Mouse (Mus musculus) kidney, postnatal 0 days (tissue): Measurements from ENCODE around the gene Syt12. TPM values are rescaled to one million over a fixed set of nuclear protein-coding genes. Genes with fewer than 3 reads are reported as not detected.

ENCODE experiments used
- ATAC-seq: fragments of 200-750 bp; cut with Nextera tagmentation; replicated peaks from 2 replicates; pipeline ENCODE4 v1.8.0; 2017; ENCODE audit warnings: low read depth, moderate number of reproducible peaks, moderate TSS enrichment, moderate library complexity; ENCODE audit not compliant: low FRiP score
- DNase-seq: peaks from one replicate; pipeline ENCODE4 v3.0.0-alpha.2; 2016; ENCODE audit warnings: low spot score
- H3K27ac ChIP-seq: fragments of 300-500 bp; sonication (generic); 2 replicates; pipeline ENCODE4 v1.5.1; 2014; ENCODE audit warnings: mild to moderate bottlenecking
- H3K27me3 ChIP-seq: fragments of 300-500 bp; sonication (generic); 2 replicates; pipeline ENCODE4 v1.6.1; 2014; ENCODE audit warnings: low read length, mixed read lengths; ENCODE audit not compliant: insufficient read depth
- H3K36me3 ChIP-seq: fragments of 300-500 bp; sonication (generic); 2 replicates; pipeline ENCODE4 v1.6.1; 2014; ENCODE audit warnings: low read length, mixed read lengths; ENCODE audit not compliant: insufficient read depth
- H3K4me1 ChIP-seq: fragments of 300-500 bp; sonication (generic); replicated peaks from 2 replicates; pipeline ENCODE4 v1.6.1; 2014; ENCODE audit warnings: antibody characterized with exemption, low read length, mixed read lengths; ENCODE audit not compliant: insufficient read depth
- H3K4me2 ChIP-seq: fragments of 300-500 bp; sonication (generic); 2 replicates; pipeline ENCODE4 v1.6.1; 2014; ENCODE audit warnings: mild to moderate bottlenecking, low read length, moderate library complexity, mixed read lengths
- H3K4me3 ChIP-seq: fragments of 300-500 bp; sonication (generic); replicated peaks from 2 replicates; pipeline ENCODE4 v1.5.1; 2014; ENCODE audit warnings: low read depth, low read length
- H3K9ac ChIP-seq: fragments of 300-500 bp; sonication (generic); 2 replicates; pipeline ENCODE4 v1.6.1; 2014; ENCODE audit warnings: low read depth, low read length
- H3K9me3 ChIP-seq: fragments of 300-500 bp; sonication (generic); replicated peaks from 2 replicates; pipeline ENCODE4 v1.6.1; 2016; ENCODE audit warnings: low read length, inconsistent platforms, mixed read lengths
- CTCF ChIP-seq: IDR thresholded peaks from 2 replicates; pipeline ENCODE4 v1.5.1; 2016; ENCODE audit warnings: antibody characterized with exemption, low read depth, mild to moderate bottlenecking, moderate library complexity
- WGBS: fragments of 180-500 bp; shearing (Covaris S2); extraction: QIAGEN DNeasy Blood & Tissue Kit; methylation state at CpG from one replicate; pipeline ENCODE4 v1.1.7; 2014; 5-methylcytosine and 5-hydroxymethylcytosine counted together
- polyA plus RNA-seq: library from polyadenylated mRNA; unstranded; fragments of >200 nt; fragmentation: Nextera tagmentation; extraction: Ambion mirVana; gene quantifications from 2 replicates; pipeline ENCODE4 v1.2.1, GENCODE M21; 2015

The Syt12 gene
- polyA plus RNA-seq, 1 experiment from 2014 or later, result 1.5 TPM

GRCm38 (mm10) chr19:4417183-4417582 lies 60.1 kb downstream of the Syt12 start:
- no peak overlapping the region for H3K4me3 ChIP-seq
- no peak overlapping the region for H3K27ac ChIP-seq
- DNase-seq (peak; percentile 81), ATAC-seq (peak; percentile 76; the same call in 1 of the 2 replicates)
- no peak overlapping the region for H3K4me2 ChIP-seq
- H3K4me1 ChIP-seq, result no peaks in the 10 kb centered on the region
- H3K9ac ChIP-seq, result no peak overlapping the region
- peak; percentile 93 for TF ChIP-seq CTCF
- H3K27me3 ChIP-seq, result no peaks in the 10 kb centered on the region
- no peaks in the 10 kb centered on the region for H3K36me3 ChIP-seq
- no peaks in the 10 kb centered on the region for H3K9me3 ChIP-seq
- 0% methylated on average over 1 of the region's 1 CpGs for WGBS

- H3K9me3 ChIP-seq, result no peaks in the 10 kb centered on the region
- H3K9ac ChIP-seq, result no peak overlapping the region
- H3K36me3 ChIP-seq, result no peaks in the 10 kb centered on the region
- H3K4me1 ChIP-seq, result no peaks in the 10 kb centered on the region
- 79% methylated on average over 1 of the region's 1 CpGs for WGBS
- no peak overlapping the region for H3K27ac ChIP-seq
- no peak overlapping the region for H3K4me2 ChIP-seq
- DNase-seq (no peak), ATAC-seq (no peak)
- no peaks in the 10 kb centered on the region for H3K27me3 ChIP-seq
- no peak for TF ChIP-seq CTCF
- H3K4me3 ChIP-seq, result no peak overlapping the region
Observed at GRCm38 (mm10) chr19:4414631-4415030, 62.6 kb downstream of the Syt12 start.

DNA sequence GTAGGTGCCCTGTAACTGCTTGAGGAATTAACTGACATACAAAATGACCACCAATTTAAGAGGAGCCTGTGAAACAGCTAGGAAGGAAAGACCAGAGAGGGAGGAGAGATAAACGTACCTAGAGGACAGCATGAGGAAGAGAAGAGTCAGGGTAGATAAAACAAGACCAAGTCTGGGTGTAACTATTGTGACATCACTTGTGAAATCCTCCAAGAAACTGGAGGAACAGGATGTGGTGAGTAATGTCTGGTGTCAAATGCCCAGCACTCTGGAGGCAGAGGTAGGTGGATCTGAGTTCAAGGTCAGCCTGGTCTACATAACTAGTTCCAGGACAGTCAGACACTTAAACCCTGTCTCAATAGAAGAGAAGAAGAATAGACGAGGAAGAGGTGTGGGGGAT lies 68.2 kb downstream of the Syt12 start:
- Histone ChIP-seq H3K36me3 (no peaks in the 10 kb centered on the region), H3K9ac (no peak overlapping the region), H3K4me3 (no peak overlapping the region), H3K4me1 (no peaks in the 10 kb centered on the region), H3K4me2 (no peak overlapping the region), H3K27ac (no peak overlapping the region), H3K27me3 (no peaks in the 10 kb centered on the region), H3K9me3 (no peaks in the 10 kb centered on the region)
- no peak for TF ChIP-seq CTCF
- no peak for ATAC-seq
- no peak for DNase-seq
- WGBS, result 67% methylated on average over 2 of the region's 2 CpGs

DNA sequence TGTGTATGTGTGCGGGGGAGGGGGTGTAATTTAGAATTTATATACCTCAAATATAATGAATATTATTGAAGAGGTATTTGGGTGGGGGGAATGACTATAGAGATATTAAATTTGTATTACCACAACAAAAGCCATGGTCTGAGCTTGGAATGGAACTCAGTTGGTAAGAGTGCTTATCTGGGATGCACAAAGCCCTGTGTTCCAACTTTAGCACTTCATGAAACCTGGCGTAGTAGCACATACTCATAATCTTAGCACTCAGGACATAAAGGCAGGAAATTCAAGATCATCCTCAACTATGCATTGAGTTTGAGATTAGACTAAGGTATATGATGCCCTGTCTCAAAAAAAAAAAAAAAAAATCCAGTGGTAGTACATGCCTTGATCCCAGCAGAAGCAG lies 72.4 kb downstream of the Syt12 start:
- no peak overlapping the region for H3K27ac ChIP-seq
- DNase-seq, result no peak

DNA sequence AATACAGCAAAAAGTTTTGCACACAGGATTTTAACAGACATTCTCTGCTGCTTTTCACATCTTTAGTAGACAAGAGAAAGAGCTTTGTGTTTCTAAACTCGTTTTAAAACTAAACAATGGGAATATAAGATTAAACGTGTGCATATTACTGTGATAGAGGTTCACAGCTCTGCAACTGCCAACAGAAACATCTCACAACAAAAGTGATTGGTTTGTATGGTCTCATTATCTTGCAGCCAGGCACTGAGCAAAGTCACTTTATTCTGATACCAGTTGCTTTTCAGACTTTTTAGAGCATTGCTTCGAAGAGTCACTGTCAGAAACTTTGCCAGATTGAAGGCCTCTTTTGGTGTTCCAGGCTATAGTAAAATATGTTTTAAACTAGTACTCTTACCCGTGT lies 78.3 kb downstream of the Syt12 start:
- H3K4me1 ChIP-seq, result 0 out of 2 replicates have a peak, but pooled peaks cover 5% of the 10 kb centered on the region
- no peak for TF ChIP-seq CTCF
- H3K9ac ChIP-seq, result no peak overlapping the region
- H3K27me3 ChIP-seq, result no peaks in the 10 kb centered on the region
- H3K4me3 ChIP-seq, result no peak overlapping the region
- no peaks in the 10 kb centered on the region for H3K36me3 ChIP-seq
- WGBS, result 74% methylated on average over 4 of the region's 4 CpGs
- no peak for ATAC-seq
- H3K27ac ChIP-seq, result no peak overlapping the region
- H3K9me3 ChIP-seq, result no peaks in the 10 kb centered on the region
- no peak for DNase-seq
- H3K4me2 ChIP-seq, result no peak overlapping the region

More for the DNA sequence above, 72.4 kb downstream of the Syt12 start:
- H3K9me3 ChIP-seq, result no peaks in the 10 kb centered on the region
- no peaks in the 10 kb centered on the region for H3K27me3 ChIP-seq
- no peak overlapping the region for H3K4me3 ChIP-seq
- no peaks in the 10 kb centered on the region for H3K36me3 ChIP-seq
- no peaks in the 10 kb centered on the region for H3K4me1 ChIP-seq
- no peak for ATAC-seq
- no peak for TF ChIP-seq CTCF
- no peak overlapping the region for H3K4me2 ChIP-seq
- no peak overlapping the region for H3K9ac ChIP-seq
- 95% methylated on average over 2 of the region's 2 CpGs for WGBS

- Histone ChIP-seq H3K9me3 (no peaks in the 10 kb centered on the region), H3K4me2 (peak overlapping the region; percentile 94), H3K4me1 (0 out of 2 replicates have a peak, but pooled peaks cover 6% of the 10 kb centered on the region), H3K4me3 (peak overlapping the region; percentile 99), H3K36me3 (no peaks in the 10 kb centered on the region), H3K27me3 (no peaks in the 10 kb centered on the region), H3K27ac (peak overlapping the region; percentile 97), H3K9ac (peak overlapping the region; percentile 82)
- ATAC-seq, result no peak
- 39% methylated on average over 8 of the region's 8 CpGs for WGBS
- TF ChIP-seq CTCF, result no peak
- DNase-seq, result no peak
Observed at GRCm38 (mm10) chr19:4398630-4398948, 78.7 kb downstream of the Syt12 start.

- peak within 1 kb of the TSS; percentile 99 for H3K4me3 ChIP-seq
- H3K4me1 ChIP-seq, result 0 out of 2 replicates have a peak, but pooled peaks cover 8% of the 10 kb centered on the region
- H3K36me3 ChIP-seq, result 0 out of 2 replicates have a peak, but pooled peaks cover 1% of the 10 kb centered on the region
- H3K27me3 ChIP-seq, result no peaks in the 10 kb centered on the region
- peak within 1 kb of the TSS; percentile 94 for H3K4me2 ChIP-seq
- no peaks in the 10 kb centered on the region for H3K9me3 ChIP-seq
- H3K27ac ChIP-seq, result peak within 1 kb of the TSS; percentile 97
- peak within 1 kb of the TSS; percentile 82 for H3K9ac ChIP-seq
- WGBS, result under 1% methylated on average over 72 of the region's 82 CpGs
- DNase-seq, result peak; percentile 47
- ATAC-seq, result peak; percentile 20
- no peak for TF ChIP-seq CTCF
Observed at GRCm38 (mm10) chr19:4397798-4398629, 79.2 kb downstream of the Syt12 start, which contains the start of gene Kdm2a. Gene Kdm2a (minus strand): TSS chr19:4398285.
